Mouse (Mus musculus) neural tube, embryonic 14.5 days (tissue): ENCODE measurements around the gene 2410002F23Rik. TPM values are rescaled to one million over a fixed set of nuclear protein-coding genes. Genes with fewer than 3 reads are reported as not detected.

Experiments
- ATAC-seq: fragments of 200-750 bp; cut with Nextera tagmentation; 2 replicates; pipeline ENCODE4 v1.8.0; 2017; ENCODE audit warnings: low read depth, mild to moderate bottlenecking, moderate TSS enrichment, moderate library complexity
- H3K27ac ChIP-seq: fragments of 300-500 bp; sonication (generic); 2 replicates; pipeline ENCODE4 v1.5.1; 2014; ENCODE audit warnings: low read depth, mild to moderate bottlenecking, control low read depth, low read length, moderate library complexity, mixed read lengths
- H3K27me3 ChIP-seq: fragments of 300-500 bp; sonication (generic); 2 replicates; pipeline ENCODE4 v1.6.1; 2014; ENCODE audit warnings: low read length; ENCODE audit not compliant: control insufficient read depth, insufficient read depth
- H3K36me3 ChIP-seq: fragments of 300-500 bp; sonication (generic); 2 replicates; pipeline ENCODE4 v1.6.1; 2014; ENCODE audit warnings: low read length, mixed read lengths; ENCODE audit not compliant: control insufficient read depth, insufficient read depth
- H3K4me1 ChIP-seq: fragments of 300-500 bp; sonication (generic); 2 replicates; pipeline ENCODE4 v1.6.1; 2014; ENCODE audit warnings: low read length; ENCODE audit not compliant: control insufficient read depth, insufficient read depth
- H3K4me2 ChIP-seq: fragments of 300-500 bp; sonication (generic); 2 replicates; pipeline ENCODE4 v1.6.1; 2014; ENCODE audit warnings: mild to moderate bottlenecking, low read depth, low read length, control low read depth
- H3K4me3 ChIP-seq: fragments of 300-500 bp; sonication (generic); 2 replicates; pipeline ENCODE4 v1.5.1; 2014; ENCODE audit warnings: low read depth, low read length, control low read depth, mixed read lengths
- H3K9ac ChIP-seq: fragments of 300-500 bp; sonication (generic); replicated peaks from 2 replicates; pipeline ENCODE4 v1.6.1; 2014; ENCODE audit warnings: low read depth, mild to moderate bottlenecking, control low read depth, low read length, mixed read lengths
- H3K9me3 ChIP-seq: fragments of 300-500 bp; sonication (generic); 2 replicates; pipeline ENCODE4 v1.6.1; 2016; ENCODE audit warnings: low read length; ENCODE audit not compliant: control insufficient read depth
- WGBS: fragments of 180-500 bp; shearing (Covaris S2); extraction: QIAGEN DNeasy Blood & Tissue Kit; methylation state at CpG from one replicate; pipeline ENCODE4 v1.1.7; 2014; 5-methylcytosine and 5-hydroxymethylcytosine counted together
- polyA plus RNA-seq: library from polyadenylated mRNA; unstranded; fragments of >200 nt; fragmentation: Nextera tagmentation; extraction: Ambion mirVana; gene quantifications from 2 replicates; pipeline ENCODE4 v1.2.1, GENCODE M21; 2014

2410002F23Rik gene
- polyA plus RNA-seq, 1 experiment from 2014 or later, result 164 TPM

- H3K9ac ChIP-seq, result no peak overlapping the region
- no peaks in the 10 kb centered on the region for H3K27me3 ChIP-seq
- no peak overlapping the region for H3K4me3 ChIP-seq
- no peaks in the 10 kb centered on the region for H3K9me3 ChIP-seq
- no peak overlapping the region for H3K4me2 ChIP-seq
- H3K4me1 ChIP-seq, result 0 out of 2 replicates have a peak, but pooled peaks cover under 1% of the 10 kb centered on the region
- WGBS, result 76% methylated on average over 6 of the region's 6 CpGs
- no peak overlapping the region for H3K27ac ChIP-seq
- no peak for ATAC-seq
- H3K36me3 ChIP-seq, result peaks cover 22% of the 10 kb centered on the region
Observed at GRCm38 (mm10) chr7:44254930-44255329, 8.4 kb downstream of the 2410002F23Rik start.

DNA sequence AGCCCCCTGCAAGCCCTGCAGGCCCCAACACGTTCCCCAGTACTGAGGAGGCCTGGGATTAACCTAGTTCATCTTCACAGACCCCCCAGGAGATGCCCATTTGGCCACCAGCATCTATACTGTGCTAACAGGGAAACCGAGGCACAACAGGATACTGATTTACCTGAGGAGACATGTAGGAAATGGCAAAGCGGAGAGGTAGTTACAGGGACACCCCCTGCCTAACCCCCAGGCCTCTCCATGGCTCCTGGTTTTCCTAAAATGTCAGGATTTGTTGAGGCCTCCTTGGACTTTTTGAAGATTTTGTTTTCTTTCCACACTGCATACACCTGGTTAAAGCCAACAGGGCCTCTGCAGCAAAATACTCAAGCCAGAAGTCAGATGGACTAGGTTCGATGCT lies 10.8 kb downstream of the 2410002F23Rik start, which contains the start of gene Acp4:
Gene Acp4 (minus strand): TSS at position 101 of the 400 bp plus-strand sequence.
- Histone ChIP-seq H3K27ac (no peak within 1 kb of the TSS), H3K4me1 (no peaks in the 10 kb centered on the region), H3K27me3 (no peaks in the 10 kb centered on the region), H3K4me2 (no peak within 1 kb of the TSS), H3K9ac (no peak within 1 kb of the TSS), H3K9me3 (no peaks in the 10 kb centered on the region), H3K4me3 (no peak within 1 kb of the TSS), H3K36me3 (peaks cover 16% of the 10 kb centered on the region; the same call in 1 of the 2 replicates)
- ATAC-seq, result no peak
- WGBS, result 82% methylated on average over 4 of the region's 4 CpGs

DNA sequence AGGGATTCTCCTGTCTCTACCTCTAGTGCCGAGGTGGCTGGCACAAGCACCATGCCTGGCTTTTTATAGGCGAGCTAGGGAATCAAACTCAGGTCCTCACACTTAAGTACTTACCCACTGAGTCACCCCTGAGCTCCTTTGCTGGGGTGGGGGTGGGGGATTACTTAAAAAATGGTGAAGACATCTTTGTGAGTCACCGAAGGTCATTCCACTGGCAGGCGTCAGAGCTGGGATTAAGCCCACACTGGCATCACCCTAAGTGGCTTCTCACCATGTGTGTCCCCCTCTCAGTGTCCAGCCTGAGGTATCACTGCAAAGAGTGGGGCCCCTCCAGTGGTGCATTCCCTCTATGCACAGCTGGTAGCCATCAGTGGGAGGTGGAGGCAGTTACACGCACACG lies 13.9 kb downstream of the 2410002F23Rik start:
- H3K36me3 ChIP-seq, result no peaks in the 10 kb centered on the region
- H3K4me1 ChIP-seq, result peaks cover 4% of the 10 kb centered on the region; the same call in 1 of the 2 replicates
- no peak overlapping the region for H3K4me3 ChIP-seq
- H3K9me3 ChIP-seq, result no peaks in the 10 kb centered on the region
- no peak overlapping the region for H3K27ac ChIP-seq
- no peak overlapping the region for H3K4me2 ChIP-seq
- H3K27me3 ChIP-seq, result no peaks in the 10 kb centered on the region
- H3K9ac ChIP-seq, result no peak overlapping the region
- 67% methylated on average over 6 of the region's 6 CpGs for WGBS
- ATAC-seq, result no peak

GRCm38 (mm10) chr7:44261147-44261546 lies 14.6 kb downstream of the 2410002F23Rik start, which contains the start of gene Gm15517:
Gene Gm15517 (plus strand): TSS chr7:44261447.
- no peaks in the 10 kb centered on the region for H3K36me3 ChIP-seq
- no peak for ATAC-seq
- no peak within 1 kb of the TSS for H3K4me3 ChIP-seq
- no peak within 1 kb of the TSS for H3K4me2 ChIP-seq
- peaks cover 4% of the 10 kb centered on the region; the same call in 1 of the 2 replicates for H3K4me1 ChIP-seq
- H3K27me3 ChIP-seq, result no peaks in the 10 kb centered on the region
- H3K9ac ChIP-seq, result no peak within 1 kb of the TSS
- no peak within 1 kb of the TSS for H3K27ac ChIP-seq
- H3K9me3 ChIP-seq, result no peaks in the 10 kb centered on the region
- WGBS, result 51% methylated on average over 5 of the region's 5 CpGs

DNA sequence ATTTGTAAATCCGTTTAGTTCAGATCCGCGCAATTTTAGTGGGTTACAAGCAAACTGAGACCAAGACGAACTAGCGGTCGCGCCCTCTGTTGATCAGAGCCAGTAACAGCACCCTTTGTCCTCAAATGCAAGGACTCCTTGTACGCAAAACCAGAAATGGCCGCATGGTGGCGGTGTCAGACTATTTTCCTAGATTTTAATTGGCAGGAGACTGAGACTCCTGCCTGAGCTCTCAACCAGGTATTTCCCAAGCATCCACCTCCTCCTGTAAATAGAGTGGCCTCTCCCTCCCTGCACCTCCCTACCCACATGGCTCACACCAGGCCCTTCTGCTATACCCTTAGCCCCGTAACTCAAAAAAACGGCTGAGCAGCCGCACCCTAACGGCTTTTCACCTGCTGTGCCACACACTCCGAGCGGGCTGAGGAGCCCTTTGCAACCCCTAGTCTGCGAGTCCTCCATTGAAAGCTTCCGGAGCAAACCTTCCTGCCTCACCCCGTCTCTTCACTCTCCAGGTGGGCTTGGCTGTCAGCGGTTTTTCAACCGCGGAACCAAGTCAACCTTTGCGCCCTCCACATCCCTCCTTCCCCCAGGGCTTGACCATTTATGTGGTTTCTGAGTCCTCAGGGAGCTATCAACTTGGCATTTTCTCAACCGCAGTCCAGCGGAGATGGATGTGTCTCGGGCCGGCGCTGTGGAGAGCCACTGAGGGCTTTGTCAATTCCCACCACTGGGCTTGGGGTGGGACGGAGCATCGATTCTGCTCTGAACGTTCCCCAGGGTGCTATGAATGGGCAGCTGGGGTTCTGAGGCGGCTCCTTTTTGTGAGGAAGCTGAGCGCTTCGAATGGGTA lies 16.5 kb downstream of the 2410002F23Rik start:
- no peaks in the 10 kb centered on the region for H3K27me3 ChIP-seq
- H3K9ac ChIP-seq, result peak overlapping the region; percentile 33
- peak; percentile 86 for ATAC-seq
- H3K36me3 ChIP-seq, result no peaks in the 10 kb centered on the region
- peaks cover 4% of the 10 kb centered on the region; the same call in 1 of the 2 replicates for H3K4me1 ChIP-seq
- peak overlapping the region; percentile 22 for H3K4me3 ChIP-seq
- H3K27ac ChIP-seq, result no peak overlapping the region
- H3K9me3 ChIP-seq, result no peaks in the 10 kb centered on the region
- 1% methylated on average over 34 of the region's 34 CpGs for WGBS
- H3K4me2 ChIP-seq, result peak overlapping the region; percentile 44

DNA sequence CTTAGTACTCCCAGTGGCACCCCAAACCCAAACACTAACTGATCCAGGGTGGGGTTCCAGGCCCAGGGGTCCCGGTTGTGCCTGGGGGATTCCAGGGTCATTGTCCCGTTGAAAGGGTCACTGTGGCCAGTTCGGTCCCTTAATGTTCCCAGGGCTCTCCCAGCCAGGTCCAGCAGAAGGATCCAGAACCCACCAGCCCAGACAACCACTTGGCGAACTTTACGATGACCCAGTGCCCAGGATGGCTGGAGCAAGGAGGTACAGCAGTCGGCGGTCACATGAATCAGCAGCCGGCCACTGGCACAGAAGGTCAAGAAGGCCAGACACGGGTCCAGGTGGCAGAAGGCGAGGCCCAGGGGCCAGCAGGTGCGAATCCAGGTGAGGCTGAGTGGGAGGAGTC lies 21.6 kb downstream of the 2410002F23Rik start:
- 83% methylated on average over 11 of the region's 11 CpGs for WGBS
- no peak overlapping the region for H3K4me3 ChIP-seq
- H3K9ac ChIP-seq, result no peak overlapping the region
- H3K9me3 ChIP-seq, result no peaks in the 10 kb centered on the region
- H3K4me1 ChIP-seq, result peaks cover 4% of the 10 kb centered on the region; the same call in 1 of the 2 replicates
- no peak overlapping the region for H3K27ac ChIP-seq
- no peak for ATAC-seq
- no peaks in the 10 kb centered on the region for H3K27me3 ChIP-seq
- no peaks in the 10 kb centered on the region for H3K36me3 ChIP-seq
- H3K4me2 ChIP-seq, result no peak overlapping the region

DNA sequence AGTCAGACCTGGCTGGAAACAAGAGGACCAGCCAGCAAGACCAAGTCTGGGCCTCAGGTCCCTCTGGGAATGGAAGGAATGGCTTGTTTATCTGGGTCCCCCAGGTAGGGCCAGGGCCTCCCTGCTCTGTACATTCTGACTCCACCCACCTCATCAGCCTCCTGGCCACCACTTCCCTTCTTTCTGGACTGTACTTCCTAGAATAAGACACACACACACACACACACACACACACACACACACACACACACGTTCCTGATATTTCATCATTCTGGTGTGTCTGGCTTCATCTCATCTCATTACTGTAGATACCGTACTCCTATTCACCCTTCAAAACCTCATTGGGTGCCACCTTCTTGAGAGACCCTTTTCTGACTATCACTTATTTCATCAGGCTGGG lies 22.9 kb downstream of the 2410002F23Rik start:
- Histone ChIP-seq H3K4me1 (no peaks in the 10 kb centered on the region), H3K9ac (no peak overlapping the region), H3K9me3 (no peaks in the 10 kb centered on the region), H3K4me3 (no peak overlapping the region), H3K27ac (no peak overlapping the region), H3K27me3 (no peaks in the 10 kb centered on the region), H3K36me3 (no peaks in the 10 kb centered on the region), H3K4me2 (no peak overlapping the region)
- ATAC-seq, result no peak
- WGBS, result 94% methylated on average over 2 of the region's 2 CpGs

- Histone ChIP-seq H3K36me3 (no peaks in the 10 kb centered on the region), H3K9ac (no peak overlapping the region), H3K27ac (no peak overlapping the region), H3K4me1 (no peaks in the 10 kb centered on the region), H3K9me3 (no peaks in the 10 kb centered on the region), H3K4me2 (no peak overlapping the region), H3K27me3 (no peaks in the 10 kb centered on the region), H3K4me3 (no peak overlapping the region)
- no peak for ATAC-seq
- WGBS, result 76% methylated on average over 2 of the region's 2 CpGs
Observed at GRCm38 (mm10) chr7:44271309-44271708, 24.8 kb downstream of the 2410002F23Rik start.

DNA sequence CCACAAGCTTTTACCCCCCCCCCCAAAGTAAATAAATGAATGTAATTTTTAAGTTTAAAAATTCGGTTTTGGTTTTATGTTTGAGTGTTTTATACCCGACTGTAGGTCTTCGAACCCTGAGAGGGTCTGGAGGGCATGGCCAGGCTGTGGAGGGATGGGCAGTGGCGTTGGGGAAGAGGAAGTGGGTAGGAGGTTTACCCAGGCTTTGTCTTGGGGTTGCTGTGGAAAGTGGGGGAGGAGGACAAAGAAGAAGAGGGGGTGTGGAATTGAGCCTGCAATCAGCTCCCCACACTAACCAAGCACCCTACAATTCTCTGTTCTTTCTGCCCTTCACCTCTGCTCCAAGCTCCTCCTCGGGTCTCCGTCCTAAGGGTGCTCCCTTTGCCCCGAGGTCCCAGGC lies 26.0 kb downstream of the 2410002F23Rik start:
- WGBS, result 89% methylated on average over 7 of the region's 7 CpGs
- Histone ChIP-seq H3K27ac (no peak overlapping the region), H3K36me3 (no peaks in the 10 kb centered on the region)

More for the DNA sequence above, 26.0 kb downstream of the 2410002F23Rik start:
- ATAC-seq, result no peak
- no peaks in the 10 kb centered on the region for H3K4me1 ChIP-seq
- no peak overlapping the region for H3K4me2 ChIP-seq
- no peaks in the 10 kb centered on the region for H3K9me3 ChIP-seq
- no peak overlapping the region for H3K9ac ChIP-seq
- H3K27me3 ChIP-seq, result no peaks in the 10 kb centered on the region
- no peak overlapping the region for H3K4me3 ChIP-seq
